Mouse (Mus musculus) lung, postnatal 4 days (tissue): Measurements from ENCODE around the gene Gsg1l.

ENCODE experiments used
- DNase-seq, 2 experiments: peaks; one replicate each; pipeline ENCODE4 v3.0.0; 2021

Gene Gsg1l

GRCm38 (mm10) chr7:125860421-125860820 is 221.8 kb downstream of the Gsg1l start:
- no peak for DNase-seq

- no peak for DNase-seq
Observed at GRCm38 (mm10) chr7:125859564-125859963, 222.6 kb downstream of the Gsg1l start.

GRCm38 (mm10) chr7:125847528-125847866 is 234.7 kb downstream of the Gsg1l start:
- DNase-seq = no peak

- DNase-seq = no peak
Observed at GRCm38 (mm10) chr7:125846866-125847527, 235.2 kb downstream of the Gsg1l start.

GRCm38 (mm10) chr7:125845611-125846010 is 236.6 kb downstream of the Gsg1l start:
- DNase-seq = no peak

- no peak for DNase-seq
Observed at GRCm38 (mm10) chr7:125838078-125838742, 244.0 kb downstream of the Gsg1l start.

- DNase-seq = no peak
Observed at GRCm38 (mm10) chr7:125833471-125833870, 248.7 kb downstream of the Gsg1l start.

GRCm38 (mm10) chr7:125832767-125833166 is 249.4 kb downstream of the Gsg1l start:
- no peak for DNase-seq

- no peak for DNase-seq
Observed at GRCm38 (mm10) chr7:125829121-125829666, 253.0 kb downstream of the Gsg1l start.

- no peak for DNase-seq
Observed at GRCm38 (mm10) chr7:125828561-125828960, 253.7 kb downstream of the Gsg1l start.
